Mouse (Mus musculus): ENCODE measurements around the gene Bbs5. TPM values are rescaled to one million over a fixed set of nuclear protein-coding genes. Genes with fewer than 3 reads are reported as not detected.

The Bbs5 gene
- total and polyA plus RNA-seq, 3 experiments, result 5.0 to 8.1 (median 6.7) TPM

GRCm38 (mm10) chr2:69640100-69640499, 6.9 kb upstream of the Bbs5 start:
- in situ Hi-C loops (cut with MboI; ENCODE audit: low pct_ligation_motif_present, low pct_unique_long_range_greater_than_20kb, low sequenced_read_pairs) (loop anchor here (25.0 kb wide), 1 partner anchor 147 kb away; the partner anchor contains the start of genes Ccdc173 and Phospho2), dilution Hi-C loops (cut with MboI; ENCODE audit: extremely low pct_ligation_motif_present, extremely low pct_unique_long_range_greater_than_20kb, low sequenced_read_pairs) (no loop called here)
- Histone ChIP-seq H3K27ac (ENCODE audit: insufficient read depth, low read depth) (no peak overlapping the region), H3K27me3 (replicated peaks) (no peaks in the 10 kb centered on the region), H3K79me2 (replicated peaks; ENCODE audit: control insufficient read depth, extremely low read depth, insufficient read depth, poor library complexity, severe bottlenecking) (no peaks in the 10 kb centered on the region), H3K9ac (ENCODE audit: insufficient read depth, low read depth) (no peak overlapping the region), H3K9me3 (replicated peaks; ENCODE audit: low read length) (peaks cover 4% of the 10 kb centered on the region), H3K36me3 (replicated peaks in 1 of 2; ENCODE audit: control insufficient read depth in 1 of 2, insufficient read depth in 1 of 2, low read length in 1 of 2) (no peaks in the 10 kb centered on the region), H3K4me2 (ENCODE audit: insufficient read depth, low read depth, poor library complexity, severe bottlenecking) (peak overlapping the region; percentile 8; the same call in 1 of the 2 replicates), H3K4me1 (ENCODE audit: control insufficient read depth in 1 of 2, insufficient read depth in 2 of 2) (peaks cover 4 to 18% of the 10 kb centered on the region in 2 experiments; a peak in 3 of 4 replicates), H3K4me3 (replicated peaks in 1 of 3; ENCODE audit: low read depth in 2 of 3, low read length in 2 of 3, poor library complexity in 1 of 3) (no peak overlapping the region)
- TF ChIP-seq POLR2AphosphoS2 (IDR thresholded peaks at IDR 0.05; ENCODE audit: low read depth, low read length) (no peak), MXI1 (IDR thresholded peaks at IDR 0.05; ENCODE audit: low read depth, low read length) (no peak), GABPA (IDR thresholded peaks at IDR 0.05; ENCODE audit: insufficient replicate concordance, low read depth, low read length) (no peak), NRF1 (IDR thresholded peaks at IDR 0.05; ENCODE audit: low read depth, low read length) (peak; percentile 78), MAX (IDR thresholded peaks at IDR 0.05; ENCODE audit: low read length) (peak; percentile 46; the same call in 1 of the 2 replicates), SIN3A (IDR thresholded peaks at IDR 0.05; ENCODE audit: low read length) (no peak), MAZ (IDR thresholded peaks at IDR 0.05; ENCODE audit: low read depth, low read length) (no peak), RAD21 (IDR thresholded peaks at IDR 0.05; ENCODE audit: low read depth, low read length) (no peak), USF2 (conservative IDR thresholded peaks at IDR 0.05; ENCODE audit: low read depth, low read length) (peak; percentile 23; the same call in 1 of the 2 replicates), CHD1 (IDR thresholded peaks at IDR 0.05; ENCODE audit: low read depth, low read length) (no peak), BHLHE40 (IDR thresholded peaks at IDR 0.05; ENCODE audit: low read depth, low read length) (peak; percentile 89), USF1 (IDR thresholded peaks at IDR 0.05; ENCODE audit: low read depth, low read length) (peak; percentile 55), ZC3H11A (IDR thresholded peaks at IDR 0.05; ENCODE audit: low read depth, low read length) (no peak)
- peak; percentile 60 for DNase-seq (ENCODE audit: extremely low read depth)

DNA sequence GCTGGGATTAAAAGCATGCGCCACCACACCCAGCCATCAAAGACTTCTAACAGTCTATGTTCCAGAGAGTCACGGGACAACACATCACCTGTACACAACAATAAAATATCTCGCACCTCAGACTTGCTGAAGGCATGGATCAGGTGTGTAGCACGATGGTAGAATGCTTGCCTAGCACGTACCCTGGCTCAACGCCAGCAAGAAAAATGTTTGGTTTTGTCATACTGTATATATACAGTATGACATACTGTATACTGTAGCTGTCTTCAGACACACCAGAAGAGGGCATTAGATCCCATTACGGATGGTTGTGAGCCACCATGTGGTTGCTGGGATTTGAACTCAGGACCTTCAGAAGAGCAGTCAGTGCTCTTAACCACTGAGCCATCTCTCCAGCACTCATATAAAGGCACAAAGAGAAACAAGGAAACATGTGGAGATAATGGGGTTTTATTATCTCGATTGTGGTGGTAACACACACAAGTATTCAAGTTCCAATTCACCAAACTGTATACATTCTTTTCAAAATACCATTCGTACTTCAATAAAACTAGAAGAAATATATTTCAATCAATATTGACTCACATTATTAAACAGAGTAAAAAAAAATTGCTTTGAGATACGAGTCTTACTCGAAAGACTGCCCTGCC, 1.9 kb upstream of the Bbs5 start:
- Histone ChIP-seq H3K9ac (ENCODE audit: insufficient read depth, low read depth) (no peak overlapping the region), H3K4me2 (ENCODE audit: insufficient read depth, low read depth, poor library complexity, severe bottlenecking) (no peak overlapping the region), H3K27ac (ENCODE audit: insufficient read depth, low read depth) (no peak overlapping the region), H3K4me3 (replicated peaks in 1 of 3; ENCODE audit: low read depth in 2 of 3, low read length in 2 of 3, poor library complexity in 1 of 3) (no peak overlapping the region), H3K27me3 (replicated peaks) (no peaks in the 10 kb centered on the region), H3K79me2 (replicated peaks; ENCODE audit: control insufficient read depth, extremely low read depth, insufficient read depth, poor library complexity, severe bottlenecking) (no peaks in the 10 kb centered on the region), H3K4me1 (ENCODE audit: control insufficient read depth in 1 of 2, insufficient read depth in 2 of 2) (peaks cover 2 to 15% of the 10 kb centered on the region in 2 experiments; a peak in 3 of 4 replicates), H3K36me3 (replicated peaks in 1 of 2; ENCODE audit: control insufficient read depth in 1 of 2, insufficient read depth in 1 of 2, low read length in 1 of 2) (no peaks in the 10 kb centered on the region), H3K9me3 (replicated peaks; ENCODE audit: low read length) (no peaks in the 10 kb centered on the region)
- dilution Hi-C loops (cut with MboI; ENCODE audit: extremely low pct_ligation_motif_present, extremely low pct_unique_long_range_greater_than_20kb, low sequenced_read_pairs), result no loop called here
- no peak for DNase-seq (ENCODE audit: extremely low read depth)
- TF ChIP-seq MAZ (IDR thresholded peaks at IDR 0.05; ENCODE audit: low read depth, low read length) (no peak), E2F4 (IDR thresholded peaks at IDR 0.05; ENCODE audit: insufficient replicate concordance, low read depth, low read length) (no peak), HCFC1 (IDR thresholded peaks at IDR 0.05; ENCODE audit: low read depth, low read length) (no peak), ZC3H11A (IDR thresholded peaks at IDR 0.05; ENCODE audit: low read depth, low read length) (no peak)
- in situ Hi-C loops (cut with MboI; ENCODE audit: low pct_ligation_motif_present, low pct_unique_long_range_greater_than_20kb, low sequenced_read_pairs), result loop anchor here (25.0 kb wide), 1 partner anchor 142 kb away; the partner anchor contains the start of genes Ccdc173 and Phospho2
